ENCODE assay signal across 24 mouse cellular contexts in the genomic region with DNA sequence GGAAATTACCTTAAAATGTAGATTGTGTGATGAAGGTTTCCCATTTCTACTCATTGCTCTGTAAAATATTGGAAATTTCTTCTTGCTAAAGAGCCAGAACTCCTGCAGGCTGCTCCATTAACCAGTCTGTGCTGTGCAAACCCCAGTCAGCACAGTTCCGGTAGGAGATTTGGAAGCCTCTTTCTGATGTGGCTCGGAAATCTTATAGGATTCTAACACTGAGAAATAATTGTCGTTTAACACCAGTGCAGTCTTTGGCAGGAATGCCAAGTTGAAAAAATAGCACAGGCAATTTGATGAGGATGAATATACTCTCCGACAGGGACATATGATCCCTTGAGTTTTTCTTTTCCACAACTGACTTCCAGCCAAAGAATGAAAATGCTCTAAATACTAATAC.
DNase-seq lines count a peak whose midpoint lies in the region; ATAC-seq and TF ChIP-seq lines count a peak whose summit lies in the region.
"Had no signal": no experiment of that assay in that cellular context is flagged by ENCODE, and none has a peak within 500 bp of the region (broad histone marks: within the 10 kb centered on the region; RNA-seq: fewer than 3 reads in every experiment).

No protein-coding gene starts in this region.

- H3K4me2 ChIP-seq in forebrain, embryonic 16.5 days (ENCODE audit: low read length), result no peak overlapping the region
- H3K4me2 ChIP-seq in hindbrain, postnatal 0 days (ENCODE audit: low read depth, low read length), result no peak overlapping the region
- no peak overlapping the region for H3K4me2 ChIP-seq in hindbrain, embryonic 11.5 days (replicated peaks; ENCODE audit: low read depth, low read length)
- no peak overlapping the region for H3K4me2 ChIP-seq in intestine, postnatal 0 days (replicated peaks; ENCODE audit: low read depth)
- H3K4me2 ChIP-seq: embryonic facial prominence, embryonic 15.5 days; heart, embryonic 12.5 days; hindbrain, embryonic 15.5 days had no signal

- WGBS in forebrain, embryonic 16.5 days, result 44% methylated on average over 4 of the region's 4 CpGs
- 81% methylated on average over 4 of the region's 4 CpGs for WGBS in forebrain, embryonic 10.5 days
- WGBS in hindbrain, postnatal 0 days, result 59% methylated on average over 4 of the region's 4 CpGs
- WGBS in hindbrain, embryonic 11.5 days, result 77% methylated on average over 4 of the region's 4 CpGs
- 86% methylated on average over 4 of the region's 4 CpGs for WGBS in intestine, postnatal 0 days

- no peak overlapping the region for H3K4me3 ChIP-seq in forebrain, embryonic 16.5 days (replicated peaks; ENCODE audit: low read length)
- H3K4me3 ChIP-seq in forebrain, embryonic 10.5 days, result no peak overlapping the region
- H3K4me3 ChIP-seq in hindbrain, postnatal 0 days (ENCODE audit: low read length), result no peak overlapping the region
- no peak overlapping the region for H3K4me3 ChIP-seq in hindbrain, embryonic 11.5 days (ENCODE audit: low read depth, low read length)
- H3K4me3 ChIP-seq in intestine, postnatal 0 days (ENCODE audit: low read depth, low read length), result no peak overlapping the region
- H3K4me3 ChIP-seq: embryonic facial prominence, embryonic 15.5 days; erythroblast, embryonic 14.5 days; gastrocnemius, adult 2 months; heart, embryonic 12.5 days; hindbrain, embryonic 10.5 days; hindbrain, embryonic 15.5 days had no signal

- no peak for TF ChIP-seq CTCF in hindbrain, postnatal 0 days (IDR thresholded peaks at IDR 0.05; ENCODE audit: low read depth)
- no peak for TF ChIP-seq CTCF in brain, embryonic 14.5 days (IDR thresholded peaks at IDR 0.05; ENCODE audit: borderline replicate concordance, extremely low read depth, insufficient read depth, insufficient read length)
- no peak for TF ChIP-seq CTCF in intestine, postnatal 0 days (IDR thresholded peaks at IDR 0.05; ENCODE audit: low read depth)

- peak; percentile 80 for ATAC-seq in forebrain, embryonic 16.5 days
- ATAC-seq in hindbrain, postnatal 0 days, result no peak
- ATAC-seq in hindbrain, embryonic 11.5 days (ENCODE audit: low FRiP score), result no peak
- no peak for ATAC-seq in intestine, postnatal 0 days
- ATAC-seq: activated CD4-positive, CD25-positive, alpha-beta regulatory T cell, adult 4 months; inflammation-experienced regulatory T-cells, adult 6 months; Patski had no signal

- no peaks in the 10 kb centered on the region for H3K4me1 ChIP-seq in forebrain, embryonic 16.5 days (replicated peaks; ENCODE audit: control insufficient read depth, insufficient read depth, low read length)
- peaks cover 6% of the 10 kb centered on the region for H3K4me1 ChIP-seq in forebrain, embryonic 10.5 days
- H3K4me1 ChIP-seq in hindbrain, postnatal 0 days (ENCODE audit: insufficient read depth, low read length), result no peaks in the 10 kb centered on the region
- H3K4me1 ChIP-seq in hindbrain, embryonic 11.5 days (replicated peaks; ENCODE audit: control insufficient read depth, insufficient read depth, low read length), result no peaks in the 10 kb centered on the region
- H3K4me1 ChIP-seq in intestine, postnatal 0 days (replicated peaks; ENCODE audit: control insufficient read depth, insufficient read depth, low read length), result no peaks in the 10 kb centered on the region
- H3K4me1 ChIP-seq: embryonic facial prominence, embryonic 15.5 days; heart, embryonic 12.5 days; hindbrain, embryonic 10.5 days; hindbrain, embryonic 15.5 days had no signal

- no peaks in the 10 kb centered on the region for H3K9me3 ChIP-seq in forebrain, embryonic 16.5 days (ENCODE audit: control insufficient read depth, low read length)
- no peaks in the 10 kb centered on the region for H3K9me3 ChIP-seq in forebrain, embryonic 10.5 days
- H3K9me3 ChIP-seq in hindbrain, postnatal 0 days (ENCODE audit: low read length), result no peaks in the 10 kb centered on the region
- no peaks in the 10 kb centered on the region for H3K9me3 ChIP-seq in hindbrain, embryonic 11.5 days (ENCODE audit: control insufficient read depth, low read length)
- H3K9me3 ChIP-seq in intestine, postnatal 0 days (ENCODE audit: control insufficient read depth), result no peaks in the 10 kb centered on the region
- H3K9me3 ChIP-seq: embryonic facial prominence, embryonic 15.5 days; heart, embryonic 12.5 days; hindbrain, embryonic 10.5 days; hindbrain, embryonic 15.5 days had no signal

- peak overlapping the region; percentile 23; the same call in 1 of the 2 replicates for H3K27ac ChIP-seq in forebrain, embryonic 16.5 days (ENCODE audit: low read length)
- no peak overlapping the region for H3K27ac ChIP-seq in forebrain, embryonic 10.5 days
- no peak overlapping the region for H3K27ac ChIP-seq in hindbrain, postnatal 0 days
- no peak overlapping the region for H3K27ac ChIP-seq in hindbrain, embryonic 11.5 days (ENCODE audit: low read depth, low read length)
- H3K27ac ChIP-seq in intestine, postnatal 0 days (ENCODE audit: low read depth, low read length), result no peak overlapping the region
- H3K27ac ChIP-seq: embryonic facial prominence, embryonic 15.5 days; gastrocnemius, adult 2 months; hindbrain, embryonic 10.5 days; hindbrain, embryonic 15.5 days had no signal

- H3K27me3 ChIP-seq in forebrain, embryonic 16.5 days (replicated peaks; ENCODE audit: control insufficient read depth, insufficient read depth, low read length), result no peaks in the 10 kb centered on the region
- H3K27me3 ChIP-seq in forebrain, embryonic 10.5 days (ENCODE audit: poor library complexity, severe bottlenecking), result no peaks in the 10 kb centered on the region
- H3K27me3 ChIP-seq in hindbrain, postnatal 0 days (ENCODE audit: insufficient read depth, low read length), result no peaks in the 10 kb centered on the region
- H3K27me3 ChIP-seq in hindbrain, embryonic 11.5 days (ENCODE audit: control insufficient read depth, insufficient read depth, low read length), result no peaks in the 10 kb centered on the region
- H3K27me3 ChIP-seq in intestine, postnatal 0 days (replicated peaks; ENCODE audit: control insufficient read depth, insufficient read depth, low read length), result no peaks in the 10 kb centered on the region
- H3K27me3 ChIP-seq: CH12.LX; embryonic facial prominence, embryonic 15.5 days; heart, embryonic 12.5 days; hindbrain, embryonic 15.5 days; Patski had no signal

- no peak for TF ChIP-seq POLR2A in brain, embryonic 14.5 days (IDR thresholded peaks at IDR 0.05; ENCODE audit: borderline replicate concordance, extremely low read depth, insufficient read depth, insufficient read length, poor library complexity, severe bottlenecking)

- no peaks in the 10 kb centered on the region for H3K36me3 ChIP-seq in forebrain, embryonic 16.5 days (ENCODE audit: control insufficient read depth, insufficient read depth)
- H3K36me3 ChIP-seq in forebrain, embryonic 10.5 days (replicated peaks), result no peaks in the 10 kb centered on the region
- no peaks in the 10 kb centered on the region for H3K36me3 ChIP-seq in hindbrain, postnatal 0 days (ENCODE audit: insufficient read depth, low read length)
- no peaks in the 10 kb centered on the region for H3K36me3 ChIP-seq in hindbrain, embryonic 11.5 days (ENCODE audit: control insufficient read depth, insufficient read depth, low read length)
- no peaks in the 10 kb centered on the region for H3K36me3 ChIP-seq in intestine, postnatal 0 days (ENCODE audit: control insufficient read depth, insufficient read depth)
- H3K36me3 ChIP-seq: embryonic facial prominence, embryonic 15.5 days; heart, embryonic 12.5 days; hindbrain, embryonic 10.5 days; hindbrain, embryonic 15.5 days had no signal

- no peak for DNase-seq in forebrain, embryonic 10.5 days (ENCODE audit: extremely low spot score, low spot score)
- DNase-seq in hindbrain, postnatal 0 days (ENCODE audit: low spot score), result peak; percentile 7
- no peak for DNase-seq in hindbrain, embryonic 11.5 days (ENCODE audit: low spot score)
- peak; percentile 4 for DNase-seq in right cerebral cortex, adult 18-20 months
- DNase-seq in right cerebral cortex, postnatal 25 days, result no peak
- peak; percentile 61 for DNase-seq in brain, embryonic 14.5 days (ENCODE audit: low read depth)
- DNase-seq: adrenal gland, postnatal 14 days; cerebellum, adult 2 months; cerebellum, postnatal 14 days; embryo, embryonic 11 days; gastrocnemius, adult 2 months; gastrocnemius, postnatal 25 days; kidney, adult 11 months had no signal

- no peak overlapping the region for H3K9ac ChIP-seq in forebrain, embryonic 16.5 days (replicated peaks; ENCODE audit: low read depth, low read length)
- H3K9ac ChIP-seq in hindbrain, postnatal 0 days (replicated peaks; ENCODE audit: low read length), result no peak overlapping the region
- H3K9ac ChIP-seq in hindbrain, embryonic 11.5 days (ENCODE audit: low read depth, low read length), result no peak overlapping the region
- H3K9ac ChIP-seq in intestine, postnatal 0 days (ENCODE audit: low read depth, low read length), result no peak overlapping the region
- H3K9ac ChIP-seq: embryonic facial prominence, embryonic 15.5 days; heart, embryonic 12.5 days; hindbrain, embryonic 15.5 days had no signal

Comparison
In these comparisons a context has a peak if more than half of its experiments do, and no peak if none do; other contexts are left out.
1. DNase-seq: peak in hindbrain, postnatal 0 days (single experiment), right cerebral cortex, adult 18-20 months (single experiment) and brain, embryonic 14.5 days (single experiment); none in forebrain, embryonic 10.5 days (single experiment), hindbrain, embryonic 11.5 days (single experiment) and right cerebral cortex, postnatal 25 days (single experiment).